ENCODE assay signal across 25 mouse cellular contexts in the genomic region with DNA sequence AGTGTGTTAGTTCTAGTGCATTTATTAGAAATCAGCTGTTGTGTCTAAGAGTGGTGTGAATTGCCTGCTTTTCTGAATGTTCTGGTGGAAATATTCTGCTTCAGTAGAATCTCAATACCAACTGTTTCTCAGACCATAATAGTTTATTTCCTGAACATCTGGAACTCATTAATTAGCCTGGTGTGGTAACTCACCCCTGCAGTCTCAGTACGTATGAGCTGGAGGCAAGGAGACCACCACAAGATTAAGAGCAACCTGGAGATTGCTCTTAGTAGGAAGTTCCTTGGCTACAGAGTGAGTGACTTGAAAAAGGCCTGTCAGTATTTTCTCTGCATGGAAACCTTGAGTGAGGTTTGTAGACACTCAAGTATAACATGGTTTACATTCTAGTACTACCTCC.
DNase-seq lines count a peak whose midpoint lies in the region; ATAC-seq lines count a peak whose summit lies in the region.
"Had no signal": no experiment of that assay in that cellular context is flagged by ENCODE, and none has a peak within 500 bp of the region (broad histone marks: within the 10 kb centered on the region; RNA-seq: fewer than 3 reads in every experiment).

No protein-coding gene starts in this region.

- DNase-seq in embryo, embryonic 10.5 days (ENCODE audit: low spot score), result peak; percentile 43
- no peak for DNase-seq in embryo, embryonic 10 days (ENCODE audit: low spot score)
- DNase-seq in embryonic facial prominence, embryonic 11.5 days (ENCODE audit: low spot score), result peak; percentile 70
- no peak for DNase-seq in embryonic facial prominence, embryonic 10.5 days (ENCODE audit: low spot score)
- DNase-seq in limb, embryonic 11.5 days (ENCODE audit: low spot score), result no peak
- DNase-seq in thymus, postnatal 25 days, result no peak
- DNase-seq: adrenal gland, adult 8-10 months; adrenal gland, postnatal 14 days; adrenal gland, postnatal 36 days; B cell, adult 2 months; cerebellum, adult 11-12 months; cerebellum, adult 2 months; cerebellum, adult 9-10 months; cerebellum, postnatal 10 days; cerebellum, postnatal 25 days had no signal

- no peaks in the 10 kb centered on the region for H3K36me3 ChIP-seq in embryonic facial prominence, embryonic 11.5 days (replicated peaks; ENCODE audit: control insufficient read depth, insufficient read depth, low read depth, low read length)
- H3K36me3 ChIP-seq in embryonic facial prominence, embryonic 10.5 days (replicated peaks), result no peaks in the 10 kb centered on the region
- H3K36me3 ChIP-seq in limb, embryonic 11.5 days (ENCODE audit: control insufficient read depth, insufficient read depth, low read length), result no peaks in the 10 kb centered on the region
- H3K36me3 ChIP-seq in limb, embryonic 13.5 days, result no peaks in the 10 kb centered on the region
- H3K36me3 ChIP-seq in kidney, embryonic 14.5 days (ENCODE audit: control insufficient read depth, insufficient read depth, low read length), result no peaks in the 10 kb centered on the region
- H3K36me3 ChIP-seq: embryonic facial prominence, embryonic 12.5 days; forebrain, embryonic 15.5 days; G1E had no signal

- H3K9ac ChIP-seq in embryonic facial prominence, embryonic 11.5 days (replicated peaks; ENCODE audit: low read length), result no peak overlapping the region
- no peak overlapping the region for H3K9ac ChIP-seq in limb, embryonic 11.5 days (ENCODE audit: low read length)
- no peak overlapping the region for H3K9ac ChIP-seq in limb, embryonic 13.5 days
- H3K9ac ChIP-seq in kidney, embryonic 14.5 days (ENCODE audit: low read depth, low read length), result no peak overlapping the region
- H3K9ac ChIP-seq: embryonic facial prominence, embryonic 12.5 days; forebrain, embryonic 13.5 days; forebrain, embryonic 15.5 days had no signal

- H3K9me3 ChIP-seq in embryonic facial prominence, embryonic 11.5 days (replicated peaks; ENCODE audit: control insufficient read depth, low read length), result no peaks in the 10 kb centered on the region
- H3K9me3 ChIP-seq in embryonic facial prominence, embryonic 10.5 days, result no peaks in the 10 kb centered on the region
- H3K9me3 ChIP-seq in limb, embryonic 11.5 days (ENCODE audit: control insufficient read depth, low read length), result no peaks in the 10 kb centered on the region
- H3K9me3 ChIP-seq in limb, embryonic 13.5 days, result no peaks in the 10 kb centered on the region
- H3K9me3 ChIP-seq in kidney, embryonic 14.5 days (ENCODE audit: control insufficient read depth, low read length), result no peaks in the 10 kb centered on the region
- H3K9me3 ChIP-seq: embryonic facial prominence, embryonic 12.5 days; forebrain, embryonic 13.5 days; forebrain, embryonic 15.5 days; G1E had no signal

- no peak for ATAC-seq in embryonic facial prominence, embryonic 11.5 days (replicated peaks; ENCODE audit: insufficient number of reproducible peaks, low FRiP score, low TSS enrichment, low read depth)
- ATAC-seq in limb, embryonic 11.5 days (ENCODE audit: insufficient number of reproducible peaks, low FRiP score, low TSS enrichment, low read depth), result peak; percentile 65
- peak; percentile 59; the same call in 1 of the 2 replicates for ATAC-seq in limb, embryonic 13.5 days (ENCODE audit: low FRiP score, low read depth)
- ATAC-seq in kidney, embryonic 14.5 days (ENCODE audit: low FRiP score, low TSS enrichment), result no peak
- ATAC-seq: activated CD4-positive, CD25-positive, alpha-beta regulatory T cell, adult 4 months; CD4-positive, CD25-positive, alpha-beta regulatory T cell, adult 4 months; forebrain, embryonic 13.5 days; forebrain, embryonic 15.5 days; Patski had no signal

- WGBS in embryonic facial prominence, embryonic 11.5 days, result 23% methylated on average over 1 of the region's 1 CpGs
- WGBS in embryonic facial prominence, embryonic 10.5 days, result 26% methylated on average over 1 of the region's 1 CpGs
- WGBS in limb, embryonic 11.5 days, result 8% methylated on average over 1 of the region's 1 CpGs
- 9% methylated on average over 1 of the region's 1 CpGs for WGBS in limb, embryonic 13.5 days
- WGBS in kidney, embryonic 14.5 days, result 24% methylated on average over 1 of the region's 1 CpGs

- no peaks in the 10 kb centered on the region for H3K27me3 ChIP-seq in embryonic facial prominence, embryonic 11.5 days (ENCODE audit: control insufficient read depth, insufficient read depth, low read length)
- no peaks in the 10 kb centered on the region for H3K27me3 ChIP-seq in embryonic facial prominence, embryonic 10.5 days (replicated peaks; ENCODE audit: low read depth, poor library complexity, severe bottlenecking)
- H3K27me3 ChIP-seq in limb, embryonic 11.5 days (ENCODE audit: control insufficient read depth, insufficient read depth, low read length), result no peaks in the 10 kb centered on the region
- no peaks in the 10 kb centered on the region for H3K27me3 ChIP-seq in limb, embryonic 13.5 days
- no peaks in the 10 kb centered on the region for H3K27me3 ChIP-seq in kidney, embryonic 14.5 days (ENCODE audit: control insufficient read depth, insufficient read depth, low read length)
- H3K27me3 ChIP-seq: CH12.LX; embryonic facial prominence, embryonic 12.5 days; forebrain, embryonic 13.5 days; forebrain, embryonic 15.5 days; Patski had no signal

- no peak overlapping the region for H3K4me2 ChIP-seq in embryonic facial prominence, embryonic 11.5 days (ENCODE audit: low read depth, low read length)
- no peak overlapping the region for H3K4me2 ChIP-seq in limb, embryonic 11.5 days (ENCODE audit: low read depth, severe bottlenecking)
- H3K4me2 ChIP-seq in limb, embryonic 13.5 days (replicated peaks), result no peak overlapping the region
- no peak overlapping the region for H3K4me2 ChIP-seq in kidney, embryonic 14.5 days (replicated peaks; ENCODE audit: low read depth, low read length)
- H3K4me2 ChIP-seq: embryonic facial prominence, embryonic 12.5 days; forebrain, embryonic 13.5 days; forebrain, embryonic 15.5 days had no signal

- no peak overlapping the region for H3K4me3 ChIP-seq in embryonic facial prominence, embryonic 11.5 days (ENCODE audit: low read depth, low read length)
- H3K4me3 ChIP-seq in embryonic facial prominence, embryonic 10.5 days, result no peak overlapping the region
- H3K4me3 ChIP-seq in limb, embryonic 11.5 days (ENCODE audit: low read depth, low read length), result no peak overlapping the region
- H3K4me3 ChIP-seq in limb, embryonic 13.5 days, result no peak overlapping the region
- no peak overlapping the region for H3K4me3 ChIP-seq in kidney, embryonic 14.5 days (ENCODE audit: low read length)
- H3K4me3 ChIP-seq: embryonic facial prominence, embryonic 12.5 days; forebrain, embryonic 13.5 days; forebrain, embryonic 15.5 days had no signal

- H3K27ac ChIP-seq in embryonic facial prominence, embryonic 11.5 days (replicated peaks; ENCODE audit: low read depth, low read length), result no peak overlapping the region
- H3K27ac ChIP-seq in embryonic facial prominence, embryonic 10.5 days (replicated peaks), result no peak overlapping the region
- H3K27ac ChIP-seq in limb, embryonic 11.5 days (replicated peaks; ENCODE audit: low read depth, low read length), result no peak overlapping the region
- no peak overlapping the region; the same call in 1 of the 2 replicates for H3K27ac ChIP-seq in limb, embryonic 13.5 days
- H3K27ac ChIP-seq in kidney, embryonic 14.5 days (ENCODE audit: low read depth, low read length), result no peak overlapping the region
- H3K27ac ChIP-seq: embryonic facial prominence, embryonic 12.5 days; forebrain, embryonic 13.5 days; forebrain, embryonic 15.5 days had no signal

- H3K4me1 ChIP-seq in embryonic facial prominence, embryonic 11.5 days (ENCODE audit: control insufficient read depth, insufficient read depth, low read length), result no peaks in the 10 kb centered on the region
- H3K4me1 ChIP-seq in embryonic facial prominence, embryonic 10.5 days, result peaks cover 17% of the 10 kb centered on the region
- peaks cover 9% of the 10 kb centered on the region; the same call in 1 of the 2 replicates for H3K4me1 ChIP-seq in limb, embryonic 11.5 days (ENCODE audit: control insufficient read depth, insufficient read depth, low read length)
- H3K4me1 ChIP-seq in limb, embryonic 13.5 days, result peaks cover 25% of the 10 kb centered on the region
- no peaks in the 10 kb centered on the region for H3K4me1 ChIP-seq in kidney, embryonic 14.5 days (ENCODE audit: control insufficient read depth, insufficient read depth, low read length)

Comparison
In these comparisons a context has a peak if more than half of its experiments do, and no peak if none do; other contexts are left out.
1. DNase-seq: peak in embryo, embryonic 10.5 days (single experiment) and embryonic facial prominence, embryonic 11.5 days (single experiment); none in embryo, embryonic 10 days (single experiment), embryonic facial prominence, embryonic 10.5 days (single experiment), limb, embryonic 11.5 days (single experiment) and thymus, postnatal 25 days (single experiment).
2. ATAC-seq: peak in limb, embryonic 11.5 days (single experiment) and limb, embryonic 13.5 days (single experiment); none in embryonic facial prominence, embryonic 11.5 days (single experiment) and kidney, embryonic 14.5 days (single experiment).